Mouse (Mus musculus) heart, embryonic 16.5 days (tissue): Measurements from ENCODE around the gene Tgfbi. TPM values are rescaled to one million over a fixed set of nuclear protein-coding genes. Genes with fewer than 3 reads are reported as not detected.

Experiments used
- ATAC-seq: fragments of 200-750 bp; cut with Nextera tagmentation; replicated peaks from 2 replicates; pipeline ENCODE4 v1.8.0; 2017; ENCODE audit warnings: moderate number of reproducible peaks; ENCODE audit not compliant: insufficient read depth, low FRiP score; ENCODE audit errors: extremely low read depth
- H3K27ac ChIP-seq: fragments of 300-500 bp; sonication (generic); 2 replicates; pipeline ENCODE4 v1.5.1; 2014; ENCODE audit warnings: mild to moderate bottlenecking, low read length, control low read depth, moderate library complexity
- H3K27me3 ChIP-seq: fragments of 300-500 bp; sonication (generic); 2 replicates; pipeline ENCODE4 v1.6.1; 2014; ENCODE audit warnings: low read length, mixed read lengths; ENCODE audit not compliant: control insufficient read depth, insufficient read depth
- H3K36me3 ChIP-seq: fragments of 300-500 bp; sonication (generic); 2 replicates; pipeline ENCODE4 v1.6.1; 2014; ENCODE audit not compliant: control insufficient read depth, insufficient read depth
- H3K4me1 ChIP-seq: fragments of 300-500 bp; sonication (generic); 2 replicates; pipeline ENCODE4 v1.6.1; 2014; ENCODE audit warnings: low read length, mixed read lengths; ENCODE audit not compliant: control insufficient read depth, insufficient read depth
- H3K4me2 ChIP-seq: fragments of 300-500 bp; sonication (generic); 2 replicates; pipeline ENCODE4 v1.6.1; 2014; ENCODE audit warnings: low read depth, mild to moderate bottlenecking, control low read depth, low read length
- H3K4me3 ChIP-seq: fragments of 300-500 bp; sonication (generic); 2 replicates; pipeline ENCODE4 v1.5.1; 2014; ENCODE audit warnings: mild to moderate bottlenecking, control low read depth, low read length
- H3K9ac ChIP-seq: fragments of 300-500 bp; sonication (generic); 2 replicates; pipeline ENCODE4 v1.6.1; 2014; ENCODE audit warnings: low read length, control low read depth
- H3K9me3 ChIP-seq: fragments of 300-500 bp; sonication (generic); replicated peaks from 2 replicates; pipeline ENCODE4 v1.6.1; 2016; ENCODE audit warnings: low read length; ENCODE audit not compliant: control insufficient read depth
- WGBS: fragments of 180-500 bp; shearing (Covaris S2); extraction: QIAGEN DNeasy Blood & Tissue Kit; methylation state at CpG from one replicate; pipeline ENCODE4 v1.1.7; 2014; 5-methylcytosine and 5-hydroxymethylcytosine counted together
- polyA plus RNA-seq: library from polyadenylated mRNA; unstranded; fragments of >200 nt; fragmentation: Nextera tagmentation; extraction: Ambion mirVana; gene quantifications from 2 replicates; pipeline ENCODE4 v1.2.1, GENCODE M21; 2015

The Tgfbi gene
- polyA plus RNA-seq, 1 experiment from 2014 or later: 32.7 TPM

- Histone ChIP-seq H3K9me3 (no peaks in the 10 kb centered on the region), H3K27ac (peak overlapping the region; percentile 79), H3K9ac (no peak overlapping the region), H3K36me3 (no peaks in the 10 kb centered on the region), H3K4me3 (no peak overlapping the region), H3K27me3 (no peaks in the 10 kb centered on the region), H3K4me1 (peaks cover 15% of the 10 kb centered on the region), H3K4me2 (0 out of 2 replicates have a peak overlapping the region, but pooled peaks have one; percentile 1)
- peak; percentile 75 for ATAC-seq
- WGBS: 31% methylated on average over 7 of the region's 7 CpGs
These were observed 25.6 kb downstream of the Tgfbi start for GRCm38 (mm10) chr13:56634920-56635319.

GRCm38 (mm10) chr13:56637027-56637426 lies 27.7 kb downstream of the Tgfbi start:
- no peak overlapping the region for H3K4me2 ChIP-seq
- no peaks in the 10 kb centered on the region for H3K9me3 ChIP-seq
- H3K4me3 ChIP-seq: no peak overlapping the region
- H3K9ac ChIP-seq: no peak overlapping the region
- H3K36me3 ChIP-seq: no peaks in the 10 kb centered on the region
- no peak for ATAC-seq
- no peak overlapping the region for H3K27ac ChIP-seq
- 90% methylated on average over 8 of the region's 8 CpGs for WGBS
- peaks cover 15% of the 10 kb centered on the region for H3K4me1 ChIP-seq
- H3K27me3 ChIP-seq: no peaks in the 10 kb centered on the region

GRCm38 (mm10) chr13:56641746-56642145 lies 32.4 kb downstream of the Tgfbi start:
- Histone ChIP-seq H3K27me3 (0 out of 2 replicates have a peak, but pooled peaks cover 4% of the 10 kb centered on the region), H3K36me3 (no peaks in the 10 kb centered on the region), H3K4me1 (no peaks in the 10 kb centered on the region; the same call in 1 of the 2 replicates), H3K9me3 (no peaks in the 10 kb centered on the region), H3K4me3 (no peak overlapping the region), H3K4me2 (no peak overlapping the region), H3K27ac (no peak overlapping the region), H3K9ac (no peak overlapping the region)
- WGBS: 74% methylated on average over 2 of the region's 2 CpGs
- ATAC-seq: no peak

DNA sequence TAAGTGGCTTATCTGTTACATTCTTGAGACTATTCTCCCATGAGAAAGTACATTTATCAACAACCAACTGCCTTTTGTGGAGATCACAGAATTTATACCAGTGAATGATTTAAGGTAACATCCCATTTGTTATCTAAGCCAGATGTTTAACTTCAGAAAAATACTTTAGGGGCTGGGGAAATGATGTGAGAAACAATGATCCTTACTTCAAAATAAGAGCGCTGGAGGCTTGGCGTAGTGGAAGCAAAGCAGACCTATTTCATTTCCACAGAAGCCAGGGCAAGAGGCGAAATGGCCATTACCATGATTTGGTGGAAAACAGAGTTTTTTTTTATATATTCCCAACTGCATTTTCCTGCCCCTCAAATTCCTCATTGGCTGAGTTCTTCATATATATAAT lies 34.7 kb downstream of the Tgfbi start:
- no peak overlapping the region for H3K27ac ChIP-seq
- no peak overlapping the region for H3K4me2 ChIP-seq
- 0 out of 2 replicates have a peak, but pooled peaks cover 4% of the 10 kb centered on the region for H3K27me3 ChIP-seq
- no peaks in the 10 kb centered on the region for H3K9me3 ChIP-seq
- no peak for ATAC-seq
- H3K4me3 ChIP-seq: no peak overlapping the region
- H3K9ac ChIP-seq: no peak overlapping the region
- H3K36me3 ChIP-seq: no peaks in the 10 kb centered on the region
- H3K4me1 ChIP-seq: peaks cover 3% of the 10 kb centered on the region; the same call in 1 of the 2 replicates
- 81% methylated on average over 3 of the region's 3 CpGs for WGBS

GRCm38 (mm10) chr13:56645744-56646143 lies 36.4 kb downstream of the Tgfbi start:
- no peak for ATAC-seq
- Histone ChIP-seq H3K9me3 (no peaks in the 10 kb centered on the region), H3K4me1 (peaks cover 3% of the 10 kb centered on the region; the same call in 1 of the 2 replicates), H3K4me2 (no peak overlapping the region), H3K4me3 (no peak overlapping the region), H3K27me3 (0 out of 2 replicates have a peak, but pooled peaks cover 4% of the 10 kb centered on the region), H3K9ac (no peak overlapping the region), H3K36me3 (no peaks in the 10 kb centered on the region), H3K27ac (no peak overlapping the region)
- WGBS: 76% methylated on average over 6 of the region's 6 CpGs

DNA sequence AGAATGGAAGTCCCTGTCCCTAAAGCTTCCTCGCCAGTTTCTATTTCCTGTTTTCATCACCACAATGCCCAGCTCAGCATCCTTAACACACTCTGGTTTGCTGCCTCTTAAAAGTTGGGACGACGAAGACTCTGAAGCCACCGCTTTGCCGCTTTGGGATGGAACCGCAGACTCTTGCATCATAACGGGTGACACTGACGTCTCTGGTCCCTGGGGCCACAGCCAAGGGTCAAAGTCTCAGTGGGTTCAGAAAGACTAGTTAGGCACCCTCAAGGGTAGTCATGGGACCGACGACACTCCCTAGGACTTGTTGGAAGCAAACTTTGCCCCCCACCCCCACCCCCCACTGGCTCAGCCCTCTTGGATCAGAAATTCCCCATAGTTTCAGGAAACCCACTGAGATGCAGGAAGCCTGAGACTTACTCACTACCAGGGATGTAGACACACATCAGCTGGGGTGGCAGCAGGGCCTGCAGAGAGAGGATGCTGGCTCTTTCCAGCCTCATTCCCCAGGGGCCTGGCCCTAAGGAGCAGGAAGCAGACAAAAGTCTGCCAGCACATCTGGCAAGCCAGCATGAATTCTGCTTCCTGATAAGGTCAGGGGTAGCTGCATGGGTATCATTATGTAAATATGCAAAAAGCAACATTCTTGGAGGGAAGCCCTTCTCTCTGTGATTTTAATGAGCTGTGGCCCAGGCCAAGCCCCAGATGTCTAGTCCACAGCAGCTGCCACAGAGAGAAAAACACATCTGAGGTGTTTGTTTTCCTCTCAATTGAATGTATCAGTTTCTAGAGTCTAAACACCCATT lies 38.5 kb downstream of the Tgfbi start:
- 56% methylated on average over 10 of the region's 10 CpGs for WGBS
- Histone ChIP-seq H3K27me3 (0 out of 2 replicates have a peak, but pooled peaks cover under 1% of the 10 kb centered on the region), H3K9me3 (no peaks in the 10 kb centered on the region), H3K9ac (no peak overlapping the region), H3K4me1 (peaks cover 3% of the 10 kb centered on the region; the same call in 1 of the 2 replicates), H3K36me3 (no peaks in the 10 kb centered on the region), H3K27ac (peak overlapping the region; percentile 70), H3K4me3 (no peak overlapping the region), H3K4me2 (no peak overlapping the region)
- ATAC-seq: peak; percentile 83

- WGBS: 83% methylated on average over 2 of the region's 2 CpGs
These were observed 40.7 kb downstream of the Tgfbi start for GRCm38 (mm10) chr13:56650020-56650419.

DNA sequence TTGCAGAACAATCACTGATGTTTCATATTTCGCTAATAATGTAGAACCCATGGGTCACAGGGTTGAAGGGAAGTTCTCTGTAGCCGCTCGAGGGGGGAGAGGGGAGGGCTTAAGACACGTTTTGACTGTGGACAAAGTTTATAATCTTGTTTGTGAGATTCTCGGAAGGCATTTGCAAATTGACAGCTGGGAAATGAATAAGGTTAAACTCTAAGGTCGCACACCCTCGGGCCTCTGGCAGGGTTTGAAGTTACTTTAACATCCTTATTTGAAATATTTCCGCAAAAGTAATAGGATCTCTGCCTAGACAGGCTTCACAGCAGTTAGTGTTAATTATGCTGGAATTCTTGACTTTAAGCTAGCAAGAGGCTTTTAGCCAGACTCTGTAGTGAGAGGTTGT lies 43.1 kb downstream of the Tgfbi start:
- 66% methylated on average over 8 of the region's 8 CpGs for WGBS
- Histone ChIP-seq H3K27ac (no peak overlapping the region), H3K4me1 (peaks cover 3% of the 10 kb centered on the region; the same call in 1 of the 2 replicates), H3K36me3 (no peaks in the 10 kb centered on the region), H3K27me3 (no peaks in the 10 kb centered on the region), H3K9me3 (no peaks in the 10 kb centered on the region), H3K4me2 (no peak overlapping the region), H3K9ac (no peak overlapping the region), H3K4me3 (no peak overlapping the region)
- no peak for ATAC-seq

More at GRCm38 (mm10) chr13:56650020-56650419, 40.7 kb downstream of the Tgfbi start:
- no peak for ATAC-seq
- Histone ChIP-seq H3K36me3 (no peaks in the 10 kb centered on the region), H3K4me2 (no peak overlapping the region), H3K9ac (no peak overlapping the region), H3K27me3 (no peaks in the 10 kb centered on the region), H3K27ac (no peak overlapping the region), H3K4me3 (no peak overlapping the region), H3K9me3 (no peaks in the 10 kb centered on the region), H3K4me1 (peaks cover 3% of the 10 kb centered on the region; the same call in 1 of the 2 replicates)

GRCm38 (mm10) chr13:56654176-56654575 lies 44.9 kb downstream of the Tgfbi start:
- Histone ChIP-seq H3K27me3 (no peaks in the 10 kb centered on the region), H3K9ac (no peak overlapping the region), H3K9me3 (no peaks in the 10 kb centered on the region), H3K4me1 (peaks cover 3% of the 10 kb centered on the region), H3K36me3 (no peaks in the 10 kb centered on the region), H3K27ac (no peak overlapping the region), H3K4me2 (no peak overlapping the region), H3K4me3 (no peak overlapping the region)
- WGBS: 78% methylated on average over 5 of the region's 5 CpGs
- ATAC-seq: no peak
